Mouse (Mus musculus) thymus, postnatal 0 days (tissue): Measurements from ENCODE around the gene Brd3os. TPM values are rescaled to one million over a fixed set of nuclear protein-coding genes. Genes with fewer than 3 reads are reported as not detected.

Source experiments
- microRNA-seq: library from miRNA; unstranded; fragments of <30 nt; microRNA quantifications from one replicate; pipeline ENCODE4, GENCODE M21; 2016; ENCODE audit warnings: borderline number of aligned reads
- polyA plus RNA-seq: library from polyadenylated mRNA; unstranded; fragments of >200 nt; fragmentation: Nextera tagmentation; extraction: Ambion mirVana; gene quantifications from 2 replicates; pipeline ENCODE4 v1.2.1, GENCODE M21; 2015

Gene Brd3os
- polyA plus RNA-seq, 1 experiment from 2014 or later, result 2.1 TPM

Small RNA genes lying within 50 kb of the gene (microRNA-seq; reads per million reads assigned to microRNA genes)
- gene Gm24049 (not detected), gene Mir7578 (not detected)

Other genes with a start within 250 kb of the Brd3os start
- gene Sardh, start 194.0 kb upstream of the Brd3os start, polyA plus RNA-seq, result 3.2 and 3.6 TPM in 2 replicates
- 6.4 and 7.9 TPM in 2 replicates for gene Vav2, start 15.3 kb upstream of the Brd3os start, polyA plus RNA-seq
- 68.8 and 74.8 TPM in 2 replicates for gene Brd3, start 65.3 kb downstream of the Brd3os start, polyA plus RNA-seq
- gene Wdr5, start 72.8 kb downstream of the Brd3os start, polyA plus RNA-seq, result 41.7 and 42.7 TPM in 2 replicates
- 5.1 and 5.5 TPM in 2 replicates for gene Rxra, start 234.1 kb downstream of the Brd3os start, polyA plus RNA-seq